Mouse (Mus musculus) kidney, adult 2 months (tissue): ENCODE measurements around the gene Iqsec1. TPM values are rescaled to one million over a fixed set of nuclear protein-coding genes. Genes with fewer than 3 reads are reported as not detected.

Experiments used
- DNase-seq: peaks from one replicate; pipeline ENCODE4 v3.0.0; 2021
- H3K27ac ChIP-seq: fragments of 200-500 bp; 2 replicates; pipeline ENCODE4 v1.5.1; 2012; ENCODE audit warnings: low read depth, low read length, control low read depth, inconsistent platforms; ENCODE audit not compliant: insufficient read depth
- H3K27me3 ChIP-seq: fragments of 200-500 bp; replicated peaks from 2 replicates; pipeline ENCODE4 v1.6.1; 2012; ENCODE audit warnings: mild to moderate bottlenecking, moderate library complexity, low read length, inconsistent platforms; ENCODE audit not compliant: control insufficient read depth, insufficient read depth
- H3K36me3 ChIP-seq: fragments of 200-500 bp; 2 replicates; pipeline ENCODE4 v1.6.1; 2012; ENCODE audit warnings: mild to moderate bottlenecking, moderate library complexity, low read length, inconsistent platforms; ENCODE audit not compliant: control insufficient read depth, insufficient read depth
- H3K4me1 ChIP-seq: fragments of 200-500 bp; 2 replicates; pipeline ENCODE4 v1.6.1; 2011; ENCODE audit warnings: low read length; ENCODE audit not compliant: control insufficient read depth, insufficient read depth
- H3K4me3 ChIP-seq: fragments of 200-500 bp; 2 replicates; pipeline ENCODE4 v1.5.1; 2011; ENCODE audit warnings: mild to moderate bottlenecking, low read depth, low read length, control low read depth; ENCODE audit not compliant: insufficient read depth
- CTCF ChIP-seq: fragments of 200-500 bp; conservative IDR thresholded peaks from 2 replicates; pipeline ENCODE4 v1.5.1; 2011; ENCODE audit warnings: low read depth, mild to moderate bottlenecking, control low read depth, low read length, moderate library complexity, mixed read lengths; ENCODE audit not compliant: insufficient read depth, insufficient read length
- POLR2A ChIP-seq: fragments of 200-500 bp; IDR thresholded peaks from one replicate; pipeline ENCODE4 v1.6.1; 2011; ENCODE audit warnings: low read depth, low read length, control low read depth
- WGBS: fragments of 180-500 bp; shearing (Covaris S2); methylation state at CpG from one replicate; pipeline ENCODE4 v1.1.7; 2018; 5-methylcytosine and 5-hydroxymethylcytosine counted together
- polyA plus RNA-seq: library from polyadenylated mRNA; depleted of rRNA; stranded (reverse); fragments of >200 nt; gene quantifications from 2 replicates; pipeline ENCODE4 v1.2.3, GENCODE M21; 2012

Gene Iqsec1
- polyA plus RNA-seq, 1 experiment, result 149 TPM

GRCm38 (mm10) chr6:90621584-90621890, 366.9 kb downstream of the Iqsec1 start:
- no peaks in the 10 kb centered on the region for H3K27me3 ChIP-seq
- 77% methylated on average over 6 of the region's 6 CpGs for WGBS
- H3K4me3 ChIP-seq, result no peak overlapping the region
- H3K36me3 ChIP-seq, result no peaks in the 10 kb centered on the region
- peaks cover 6% of the 10 kb centered on the region; the same call in 1 of the 2 replicates for H3K4me1 ChIP-seq
- DNase-seq, result no peak
- H3K27ac ChIP-seq, result no peak overlapping the region
- TF ChIP-seq CTCF, result no peak
- TF ChIP-seq POLR2A, result no peak

GRCm38 (mm10) chr6:90620791-90621583, 367.5 kb downstream of the Iqsec1 start:
- 49% methylated on average over 9 of the region's 9 CpGs for WGBS
- no peaks in the 10 kb centered on the region for H3K36me3 ChIP-seq
- no peak overlapping the region for H3K27ac ChIP-seq
- H3K27me3 ChIP-seq, result no peaks in the 10 kb centered on the region
- H3K4me3 ChIP-seq, result no peak overlapping the region
- TF ChIP-seq POLR2A, result no peak
- no peak for TF ChIP-seq CTCF
- H3K4me1 ChIP-seq, result peaks cover 6% of the 10 kb centered on the region; the same call in 1 of the 2 replicates
- peak; percentile 38 for DNase-seq

GRCm38 (mm10) chr6:90619936-90620335, 368.5 kb downstream of the Iqsec1 start:
- Histone ChIP-seq H3K27me3 (no peaks in the 10 kb centered on the region), H3K4me3 (no peak overlapping the region), H3K27ac (no peak overlapping the region), H3K4me1 (peaks cover 6% of the 10 kb centered on the region; the same call in 1 of the 2 replicates), H3K36me3 (no peaks in the 10 kb centered on the region)
- DNase-seq, result no peak
- TF ChIP-seq CTCF (no peak), POLR2A (no peak)
- 78% methylated on average over 5 of the region's 5 CpGs for WGBS

- peak; percentile 69 for DNase-seq
- WGBS, result 52% methylated on average over 19 of the region's 19 CpGs
- TF ChIP-seq POLR2A, result no peak
- TF ChIP-seq CTCF, result no peak
- Histone ChIP-seq H3K4me3 (no peak overlapping the region), H3K4me1 (peaks cover 6% of the 10 kb centered on the region; the same call in 1 of the 2 replicates), H3K27me3 (no peaks in the 10 kb centered on the region), H3K36me3 (no peaks in the 10 kb centered on the region), H3K27ac (no peak overlapping the region)
Observed at GRCm38 (mm10) chr6:90618821-90619636, 369.5 kb downstream of the Iqsec1 start.

GRCm38 (mm10) chr6:90618274-90618673, 370.2 kb downstream of the Iqsec1 start:
- no peak for DNase-seq
- Histone ChIP-seq H3K27ac (no peak overlapping the region), H3K27me3 (no peaks in the 10 kb centered on the region), H3K36me3 (no peaks in the 10 kb centered on the region), H3K4me3 (no peak overlapping the region), H3K4me1 (peaks cover 6% of the 10 kb centered on the region; the same call in 1 of the 2 replicates)
- 60% methylated on average over 4 of the region's 4 CpGs for WGBS
- TF ChIP-seq POLR2A, result no peak

DNA sequence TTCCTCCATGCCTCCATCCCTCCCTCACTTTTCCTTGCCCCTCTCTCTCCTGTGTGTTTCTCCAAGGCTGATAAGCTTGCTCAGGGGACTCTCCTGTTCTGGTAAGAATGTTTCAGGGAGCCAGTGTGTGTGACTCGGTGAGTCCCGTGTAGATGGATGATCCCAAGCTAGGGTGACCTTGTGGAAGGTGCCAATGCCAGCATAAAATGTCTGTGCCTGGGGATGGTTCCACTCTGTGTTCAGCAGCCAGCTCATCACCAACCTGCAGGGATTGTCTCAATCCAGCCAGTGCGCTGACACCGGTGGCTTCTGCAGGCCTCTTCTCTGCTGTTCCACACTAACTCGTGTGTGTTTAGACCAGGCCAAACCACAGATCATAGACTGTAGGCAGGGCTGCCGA, 372.0 kb downstream of the Iqsec1 start:
- WGBS, result 91% methylated on average over 6 of the region's 6 CpGs
- Histone ChIP-seq H3K27me3 (no peaks in the 10 kb centered on the region), H3K27ac (no peak overlapping the region), H3K4me3 (no peak overlapping the region), H3K36me3 (no peaks in the 10 kb centered on the region), H3K4me1 (peaks cover 6% of the 10 kb centered on the region; the same call in 1 of the 2 replicates)
- TF ChIP-seq CTCF (no peak), POLR2A (no peak)
- DNase-seq, result no peak

GRCm38 (mm10) chr6:90615991-90616390, 372.5 kb downstream of the Iqsec1 start:
- Histone ChIP-seq H3K36me3 (no peaks in the 10 kb centered on the region), H3K27me3 (no peaks in the 10 kb centered on the region), H3K4me3 (no peak overlapping the region), H3K27ac (no peak overlapping the region), H3K4me1 (peaks cover 6% of the 10 kb centered on the region; the same call in 1 of the 2 replicates)
- WGBS, result 77% methylated on average over 6 of the region's 6 CpGs
- TF ChIP-seq POLR2A (no peak), CTCF (no peak)
- no peak for DNase-seq
